32 mouse cellular contexts compared by ENCODE assay signal in the genomic region with DNA sequence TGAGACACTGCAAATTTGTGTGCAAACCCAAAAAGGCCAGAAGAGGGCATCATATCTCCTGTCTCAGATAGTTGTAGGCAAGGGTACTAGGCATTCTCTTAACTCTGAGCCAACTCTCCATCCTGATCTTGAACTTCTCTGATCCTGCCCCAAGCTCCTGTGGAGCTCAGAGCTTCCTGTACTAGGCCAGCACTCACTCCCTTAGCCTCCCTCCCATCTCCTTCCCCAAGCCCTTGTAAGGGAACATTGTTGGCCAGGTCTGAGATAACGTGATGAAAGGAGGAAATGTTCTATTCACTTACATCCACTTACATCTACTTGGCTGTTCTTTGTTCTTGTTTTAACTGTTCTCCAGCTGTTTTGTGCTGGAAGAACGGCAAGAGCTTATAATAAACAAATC. TPM values are rescaled to one million over a fixed set of nuclear protein-coding genes. Genes with fewer than 3 reads are reported as not detected.
DNase-seq lines count a peak whose midpoint lies in the region; ATAC-seq and TF ChIP-seq lines count a peak whose summit lies in the region.
"Had no signal": no experiment of that assay in that cellular context is flagged by ENCODE, and none has a peak within 500 bp of the region (broad histone marks: within the 10 kb centered on the region; RNA-seq: fewer than 3 reads in every experiment).

No protein-coding gene starts in this region.

- H3K27ac ChIP-seq in layer of hippocampus, adult 2 months = no peak overlapping the region
- H3K27ac ChIP-seq in testis, adult 2 months (ENCODE audit: control insufficient read depth, insufficient read depth, low read depth, low read length) = peak overlapping the region; percentile 28; the same call in 1 of the 2 replicates
- no peak overlapping the region for H3K27ac ChIP-seq in forebrain, embryonic 14.5 days (ENCODE audit: low read depth, low read length)
- H3K27ac ChIP-seq: hindbrain, embryonic 12.5 days; limb, embryonic 13.5 days; midbrain, embryonic 13.5 days; stomach, embryonic 15.5 days had no signal

- no peak for ATAC-seq in forebrain, embryonic 14.5 days
- ATAC-seq: CD4-positive, CD25-positive, alpha-beta regulatory T cell, adult 4 months; midbrain, embryonic 13.5 days had no signal

- peak; percentile 21; the same call in 1 of the 2 replicates for TF ChIP-seq CTCF in layer of hippocampus, adult 2 months (conservative IDR thresholded peaks at IDR 0.05)
- no peak for TF ChIP-seq CTCF in testis, adult 2 months (IDR thresholded peaks at IDR 0.05; ENCODE audit: control insufficient read depth, insufficient read depth, insufficient replicate concordance, low read depth, low read length)

- H3K9me3 ChIP-seq in forebrain, embryonic 14.5 days (replicated peaks; ENCODE audit: control insufficient read depth, low read length) = no peaks in the 10 kb centered on the region
- H3K9me3 ChIP-seq: embryonic facial prominence, embryonic 15.5 days; G1E; hindbrain, embryonic 12.5 days; limb, embryonic 13.5 days; midbrain, embryonic 13.5 days; stomach, embryonic 15.5 days had no signal

- no peak overlapping the region for H3K9ac ChIP-seq in forebrain, embryonic 14.5 days (ENCODE audit: low read length)
- H3K9ac ChIP-seq: embryonic facial prominence, embryonic 15.5 days; hindbrain, embryonic 12.5 days; midbrain, embryonic 13.5 days; stomach, embryonic 15.5 days had no signal

- no peak overlapping the region for H3K4me3 ChIP-seq in layer of hippocampus, adult 2 months
- no peak overlapping the region for H3K4me3 ChIP-seq in testis, adult 2 months (ENCODE audit: control insufficient read depth, low read depth, low read length)
- H3K4me3 ChIP-seq in forebrain, embryonic 14.5 days (ENCODE audit: low read depth, low read length) = no peak overlapping the region
- H3K4me3 ChIP-seq: embryonic facial prominence, embryonic 15.5 days; hindbrain, embryonic 12.5 days; limb, embryonic 13.5 days; midbrain, embryonic 13.5 days; myocyte; stomach, embryonic 15.5 days had no signal

- peak; percentile 12 for DNase-seq in cerebellum, adult 11-12 months
- no peak for DNase-seq in cerebellum, postnatal 14 days
- DNase-seq in layer of hippocampus, adult 2 months (ENCODE audit: low spot score in 2 of 2) = no peak
- no peak for DNase-seq in layer of hippocampus, adult 11-12 months (ENCODE audit: low spot score)
- DNase-seq in testis, postnatal 10 days (ENCODE audit: low spot score) = no peak
- DNase-seq in right cerebral cortex, postnatal 36 days (ENCODE audit: low spot score in 2 of 2) = no peak
- DNase-seq in forebrain, embryonic 14.5 days (ENCODE audit: low spot score) = no peak
- DNase-seq: cerebellum, adult 11 months; gastrocnemius, postnatal 25 days; heart, postnatal 14 days; lung, postnatal 36 days; right cerebral cortex, postnatal 14 days; thymus, postnatal 25 days had no signal

- TF ChIP-seq POLR2A in testis, adult 2 months (IDR thresholded peaks at IDR 0.05; ENCODE audit: control insufficient read depth, low read depth, low read length) = no peak

- no peak overlapping the region for H3K4me2 ChIP-seq in forebrain, embryonic 14.5 days (ENCODE audit: low read length)
- H3K4me2 ChIP-seq: embryonic facial prominence, embryonic 15.5 days; heart, embryonic 11.5 days; hindbrain, embryonic 12.5 days; limb, embryonic 13.5 days; midbrain, embryonic 13.5 days; stomach, embryonic 15.5 days had no signal

- no peaks in the 10 kb centered on the region for H3K27me3 ChIP-seq in testis, adult 2 months (ENCODE audit: control insufficient read depth, insufficient read depth, low read length)
- H3K27me3 ChIP-seq in forebrain, embryonic 14.5 days (replicated peaks; ENCODE audit: control insufficient read depth, insufficient read depth, low read length) = no peaks in the 10 kb centered on the region
- H3K27me3 ChIP-seq: embryonic facial prominence, embryonic 15.5 days; hindbrain, embryonic 12.5 days; limb, embryonic 13.5 days; midbrain, embryonic 13.5 days; stomach, embryonic 15.5 days had no signal

- 62% methylated on average over 2 of the region's 2 CpGs for WGBS in forebrain, embryonic 14.5 days

- H3K4me1 ChIP-seq in testis, adult 2 months (ENCODE audit: control insufficient read depth, insufficient read depth, low read length) = peaks cover 2% of the 10 kb centered on the region; the same call in 1 of the 2 replicates
- H3K4me1 ChIP-seq in forebrain, embryonic 14.5 days (ENCODE audit: control insufficient read depth, insufficient read depth, low read length) = no peaks in the 10 kb centered on the region
- H3K4me1 ChIP-seq: hindbrain, embryonic 12.5 days; midbrain, embryonic 13.5 days had no signal

- H3K36me3 ChIP-seq in testis, adult 2 months (ENCODE audit: control insufficient read depth, insufficient read depth, low read length) = no peaks in the 10 kb centered on the region
- H3K36me3 ChIP-seq in forebrain, embryonic 14.5 days (ENCODE audit: control insufficient read depth, insufficient read depth, low read length) = no peaks in the 10 kb centered on the region
- H3K36me3 ChIP-seq: embryonic facial prominence, embryonic 15.5 days; hindbrain, embryonic 12.5 days; limb, embryonic 13.5 days; midbrain, embryonic 13.5 days; stomach, embryonic 15.5 days had no signal

RNA-seq across cellular contexts. Expression of gene Cdc42, which starts 19.3 kb away (rescaled TPM):
- 100 to 1,000 TPM; 300 to 303 TPM for total RNA-seq in layer of hippocampus, adult 2 months (2021)
- polyA plus RNA-seq in testis, adult 2 months (2012; rRNA removed) = 27.0 and 35.4 TPM in 2 replicates
- polyA plus RNA-seq in forebrain, embryonic 14.5 days (2014; fragmentation: Nextera tagmentation; extraction: Ambion mirVana) = 928 and 953 TPM in 2 replicates

RNA-seq across cellular contexts. Expression of gene Cela3a, which starts 32.8 kb away (rescaled TPM):
- not detected for total RNA-seq in layer of hippocampus, adult 2 months (2021)
- polyA plus RNA-seq in testis, adult 2 months (2012; rRNA removed) = not detected in 2 replicates
- polyA plus RNA-seq in forebrain, embryonic 14.5 days (2014; fragmentation: Nextera tagmentation; extraction: Ambion mirVana) = not detected in 2 replicates
- total RNA-seq: adrenal gland, postnatal 14 days; G1E; gastrocnemius, postnatal 25 days; heart, postnatal 14 days; layer of hippocampus, postnatal 25 days; left cerebral cortex, postnatal 14 days had no signal
- polyA plus RNA-seq: CD4-positive, CD25-positive, alpha-beta regulatory T cell, adult 4 months; embryonic facial prominence, embryonic 15.5 days; forebrain, embryonic 11.5 days; G1E; heart, embryonic 11.5 days; hindbrain, embryonic 12.5 days; intestine, embryonic 14.5 days; kidney, embryonic 14.5 days; large intestine, adult 2 months; limb, embryonic 13.5 days; liver, embryonic 16.5 days; midbrain, embryonic 13.5 days; neural tube, embryonic 14.5 days had no signal

RNA-seq across cellular contexts. Expression of gene Cela3b, which starts 53.6 kb away (rescaled TPM):
- not detected for total RNA-seq in layer of hippocampus, adult 2 months (2021)
- 2.8 and 3.3 TPM in 2 replicates for polyA plus RNA-seq in testis, adult 2 months (2012; rRNA removed)
- polyA plus RNA-seq in forebrain, embryonic 14.5 days (2014; fragmentation: Nextera tagmentation; extraction: Ambion mirVana) = not detected in 2 replicates
- total RNA-seq: adrenal gland, postnatal 14 days; G1E; gastrocnemius, postnatal 25 days; heart, postnatal 14 days; layer of hippocampus, postnatal 25 days; left cerebral cortex, postnatal 14 days had no signal
- polyA plus RNA-seq: CD4-positive, CD25-positive, alpha-beta regulatory T cell, adult 4 months; embryonic facial prominence, embryonic 15.5 days; forebrain, embryonic 11.5 days; G1E; heart, embryonic 11.5 days; hindbrain, embryonic 12.5 days; kidney, embryonic 14.5 days; midbrain, embryonic 13.5 days; neural tube, embryonic 14.5 days had no signal

Comparison
In these comparisons a context has a peak if more than half of its experiments do, and no peak if none do; other contexts are left out.
1. RNA of gene Cdc42, which starts 19.3 kb away (polyA plus RNA-seq): 928 to 953 TPM in forebrain, embryonic 14.5 days; 27.0 to 35.4 TPM in testis, adult 2 months; every median in the first group is over 10 times any median in the second.